Mouse (Mus musculus) layer of hippocampus, adult 9-11 months (tissue): Measurements from ENCODE around the gene Nme4.
"Not testable (repeated sequence)": the region's sequence is repeated elsewhere in the genome, so short reads cannot be mapped to it uniquely, and the experiment has no call there.

ENCODE experiments used
- DNase-seq: peaks from one replicate; pipeline ENCODE4 v3.0.0; 2022

The Nme4 gene

DNA sequence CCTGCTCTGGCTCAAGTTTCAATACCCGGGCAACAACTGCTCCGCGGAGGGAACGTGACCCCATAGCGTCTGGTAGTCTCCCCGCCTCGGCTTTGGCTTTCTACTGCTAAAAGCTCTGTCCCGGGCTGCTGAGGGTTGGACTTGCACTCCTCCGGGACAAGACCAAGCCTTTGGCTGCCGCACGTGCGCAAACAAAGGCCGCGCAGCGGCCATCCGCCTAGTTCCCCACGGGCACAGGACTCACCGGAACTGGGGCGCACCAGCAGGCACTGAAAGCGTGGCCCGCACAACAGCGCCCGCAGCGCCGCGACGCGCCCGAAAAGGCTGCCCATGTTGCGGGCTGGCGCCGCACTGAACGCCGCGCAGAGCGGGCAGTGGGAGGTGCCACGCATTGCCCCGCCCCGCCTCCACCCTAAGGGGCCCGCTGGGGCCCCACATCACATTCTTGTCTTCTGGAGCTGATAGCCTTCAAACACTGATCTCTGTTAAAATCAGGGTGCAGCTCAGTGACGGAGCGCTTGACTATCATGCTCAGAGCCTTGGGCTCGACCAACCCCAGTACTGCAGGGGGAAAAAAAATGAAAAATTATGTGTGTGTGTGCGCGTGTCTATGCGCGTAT is at the start of gene Nme4:
TSS of gene Nme4 (minus strand) at position 482 of the 620 bp plus-strand sequence.
- DNase-seq = peak; percentile 59

DNA sequence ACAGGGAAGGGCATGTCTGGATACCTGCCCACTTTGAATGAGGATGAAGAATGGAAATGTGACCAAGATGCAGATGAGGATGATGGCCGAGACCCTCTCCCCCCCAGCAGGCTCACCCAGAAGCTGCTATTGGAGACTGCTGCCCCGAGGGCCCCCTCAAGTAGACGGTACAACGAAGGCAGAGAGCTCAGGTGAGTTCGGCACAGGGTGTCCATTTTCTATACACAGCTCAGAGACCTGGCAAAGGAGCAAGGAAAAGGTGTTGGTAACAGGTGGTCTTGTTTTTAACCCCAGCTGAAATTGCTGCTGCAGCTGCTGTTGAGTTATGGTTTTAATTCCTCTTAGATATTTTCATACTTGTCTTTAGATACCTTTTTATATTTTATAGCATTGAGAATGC is 48.0 kb upstream of the Nme4 start:
- no peak for DNase-seq

DNA sequence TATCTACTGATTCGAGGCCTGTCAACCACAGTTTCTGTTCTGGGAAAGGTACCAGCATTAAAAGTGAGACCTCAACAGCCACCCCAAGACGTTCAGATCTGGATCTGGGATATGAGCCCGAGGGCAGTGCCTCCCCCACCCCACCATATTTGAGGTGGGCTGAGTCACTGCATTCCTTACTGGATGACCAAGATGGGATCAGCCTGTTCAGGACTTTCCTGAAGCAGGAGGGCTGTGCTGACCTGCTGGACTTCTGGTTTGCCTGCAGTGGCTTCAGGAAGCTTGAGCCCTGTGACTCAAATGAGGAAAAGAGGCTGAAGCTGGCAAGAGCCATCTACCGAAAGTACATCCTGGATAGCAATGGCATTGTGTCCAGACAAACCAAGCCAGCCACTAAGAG is 47.4 kb upstream of the Nme4 start:
- DNase-seq = no peak

DNA sequence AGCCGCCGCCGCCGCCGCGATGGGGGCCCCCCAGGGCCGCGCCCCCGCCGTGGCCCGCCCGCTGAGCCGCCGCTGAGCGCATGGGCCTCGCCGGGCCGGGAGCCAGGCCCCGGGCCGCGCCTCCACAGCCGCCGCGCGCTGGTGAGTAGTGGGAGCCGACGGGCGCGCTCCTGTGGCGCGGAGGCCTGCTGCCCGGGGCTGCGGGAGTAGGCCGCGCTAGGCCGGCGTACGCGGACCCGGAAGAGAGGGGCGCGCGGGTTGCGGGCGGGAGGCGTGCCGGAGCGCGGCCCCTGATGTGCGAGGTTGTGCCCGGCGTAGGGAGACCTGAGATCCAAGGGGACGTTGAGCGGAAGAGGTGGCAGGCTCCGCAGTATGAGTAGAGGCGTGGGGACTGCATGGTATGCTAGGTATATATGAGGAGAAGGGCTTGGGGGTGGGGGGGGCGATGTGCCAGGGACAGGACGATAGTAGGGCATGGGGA is 43.5 kb upstream of the Nme4 start:
- DNase-seq = peak; percentile 37

DNA sequence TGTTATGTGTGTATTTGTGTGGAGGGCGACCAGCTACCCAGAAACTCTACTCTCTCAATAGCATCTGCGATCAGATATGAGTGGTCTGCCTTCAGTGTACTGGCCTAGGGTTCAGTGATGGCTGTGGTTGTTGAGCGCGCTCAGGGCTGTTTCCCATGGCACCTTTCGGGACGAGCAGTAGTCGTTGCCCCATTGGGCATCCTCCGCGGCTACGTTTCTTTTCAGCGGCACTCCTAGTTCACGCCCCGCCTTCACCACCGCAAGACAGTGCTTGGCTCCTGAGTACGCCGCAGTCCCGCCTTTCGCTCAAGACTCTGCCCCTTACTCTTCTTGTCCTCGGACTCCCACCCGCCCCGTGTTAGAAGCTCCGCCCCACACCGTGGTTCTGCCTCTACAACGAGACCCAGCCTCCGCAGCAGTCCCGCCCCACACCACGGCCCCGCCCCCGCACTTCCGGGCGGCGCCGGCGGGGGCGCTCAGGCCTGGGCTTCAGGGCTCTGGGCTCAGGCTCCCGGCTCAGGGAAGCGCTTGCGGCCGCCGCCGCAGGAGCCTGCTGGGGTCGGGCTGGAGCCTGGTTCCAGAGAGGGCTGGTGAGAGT is 42.9 kb upstream of the Nme4 start, which contains the start of gene Axin1:
TSS of gene Axin1 (plus strand) at position 450 of the 598 bp plus-strand sequence.
- peak; percentile 97 for DNase-seq

DNA sequence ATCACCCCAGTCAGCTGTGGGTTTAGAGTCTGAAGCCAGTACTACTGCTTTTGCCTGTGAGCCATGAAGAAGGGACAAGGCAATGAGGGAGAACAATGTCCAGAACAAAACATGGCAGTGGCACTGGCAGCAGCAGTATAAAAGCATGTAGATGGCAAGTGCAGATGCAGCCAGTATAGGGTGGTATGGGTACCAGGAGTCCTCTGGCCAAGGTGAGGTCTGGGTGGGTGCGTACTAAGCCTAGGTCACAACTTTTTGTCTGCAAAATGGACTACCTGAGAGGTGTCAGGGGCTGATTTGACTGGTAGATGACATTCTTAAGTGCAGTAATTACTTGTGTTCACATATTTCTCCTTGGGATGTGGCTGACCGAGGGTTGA is 42.3 kb upstream of the Nme4 start:
- no peak for DNase-seq

DNA sequence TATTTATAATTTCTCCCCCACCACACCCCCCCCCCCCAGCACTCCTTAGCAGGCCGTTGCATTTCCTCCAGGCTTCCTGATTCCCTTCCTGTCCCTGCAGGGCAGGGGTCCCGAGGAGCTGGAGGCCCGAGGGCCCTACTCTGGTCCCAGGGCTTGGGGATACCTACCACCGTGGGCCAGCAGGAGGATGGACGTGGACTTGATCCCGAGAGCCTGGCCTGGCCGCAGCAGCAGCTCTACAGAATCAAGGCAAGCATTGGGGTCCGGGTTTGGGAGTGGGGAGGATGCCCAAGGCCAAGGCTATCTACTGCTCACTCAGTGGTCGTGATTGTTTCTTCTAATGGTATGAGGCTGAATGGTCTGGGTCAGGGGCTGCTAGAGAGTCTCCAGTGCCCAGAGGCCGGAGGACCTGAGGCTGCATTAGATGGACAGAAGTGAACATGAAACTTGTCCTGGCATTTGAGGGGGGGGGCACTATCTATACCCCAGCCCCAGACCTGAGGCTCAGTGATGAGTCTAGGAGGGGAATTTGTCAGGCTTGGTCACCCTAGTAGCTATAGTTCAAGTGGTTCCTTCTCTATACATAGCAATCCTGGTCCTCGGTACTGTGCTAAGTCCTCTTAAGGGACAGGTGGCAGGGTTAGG is 41.8 kb upstream of the Nme4 start:
- DNase-seq = no peak

DNA sequence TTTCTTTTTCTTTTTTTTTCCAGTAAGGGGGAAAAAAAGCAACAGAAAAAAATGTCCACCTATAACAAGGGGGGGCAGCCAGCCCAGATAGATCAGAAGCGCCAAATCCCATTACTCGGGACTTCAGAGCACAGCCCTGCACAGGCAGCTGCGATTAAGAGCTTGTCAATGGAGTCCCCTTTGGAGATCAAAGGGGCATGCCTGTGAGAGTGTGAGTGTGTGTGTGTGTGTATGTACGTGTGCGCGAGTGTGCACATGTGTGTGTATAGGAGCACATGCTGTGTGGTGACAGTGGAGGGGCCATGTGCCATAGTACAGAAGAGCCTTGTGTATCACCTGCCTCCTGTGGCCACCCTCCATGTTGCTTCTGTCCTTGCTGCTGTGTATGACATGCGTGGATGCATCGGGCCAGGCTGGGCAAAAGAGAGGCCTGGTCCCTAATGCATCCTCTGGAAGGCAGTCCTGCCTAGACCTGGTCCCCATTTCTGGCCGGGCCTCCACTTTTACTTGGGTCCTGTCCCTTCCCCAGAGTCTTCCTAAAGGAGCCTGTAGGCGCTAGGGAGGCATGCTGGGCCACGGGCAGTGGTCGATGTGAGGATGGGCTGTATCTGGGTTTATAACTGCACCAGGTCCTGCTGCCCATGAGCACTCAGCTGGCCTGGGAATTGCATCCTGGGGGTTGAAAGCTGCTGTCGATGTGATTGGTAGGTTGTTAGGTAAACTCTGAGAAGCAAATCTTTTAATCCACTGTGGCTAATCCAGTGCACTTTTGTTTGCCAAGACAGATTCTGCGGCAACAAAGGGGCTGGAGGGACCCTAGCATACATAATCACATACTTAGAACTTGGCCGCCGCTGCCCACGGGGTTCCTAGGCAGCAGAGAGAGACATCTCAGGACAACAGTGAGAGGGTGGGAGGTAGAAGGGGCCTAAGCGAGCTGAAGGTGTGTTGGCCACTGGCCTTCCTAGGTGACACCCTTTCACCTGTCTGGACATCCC is 36.8 kb upstream of the Nme4 start:
- DNase-seq = no peak

DNA sequence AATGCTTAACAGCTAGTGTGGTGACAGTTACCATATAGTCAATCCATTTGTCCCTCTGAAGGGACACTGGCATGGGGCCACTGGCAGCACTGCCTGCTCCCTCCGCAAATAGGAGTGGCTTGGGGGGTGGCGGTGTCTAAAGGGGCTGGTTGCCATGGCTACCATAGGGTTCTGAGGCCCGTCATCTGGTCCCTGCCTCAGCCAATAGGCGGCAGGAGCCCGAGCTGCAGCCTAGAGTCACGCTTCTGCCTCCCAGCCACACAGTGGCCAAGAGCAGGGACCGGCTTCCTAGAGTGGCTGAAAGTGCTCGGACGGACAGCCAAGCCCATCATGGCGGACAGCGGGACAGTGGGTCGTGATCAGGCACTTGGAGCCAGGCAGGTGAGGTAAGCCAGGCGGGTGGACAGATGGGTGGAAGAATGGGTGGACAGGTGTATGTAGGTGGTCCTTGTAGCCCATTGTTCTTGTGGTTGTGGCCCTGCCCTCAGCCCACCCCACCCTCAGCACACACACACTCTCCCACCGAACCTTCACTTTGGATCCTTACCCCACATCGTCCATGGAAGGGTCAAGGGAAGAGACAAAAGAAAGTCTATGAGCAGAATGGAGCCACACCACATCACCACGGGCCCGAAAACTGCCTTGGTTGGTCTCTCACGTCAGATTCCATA is 35.8 kb upstream of the Nme4 start:
- no peak for DNase-seq

DNA sequence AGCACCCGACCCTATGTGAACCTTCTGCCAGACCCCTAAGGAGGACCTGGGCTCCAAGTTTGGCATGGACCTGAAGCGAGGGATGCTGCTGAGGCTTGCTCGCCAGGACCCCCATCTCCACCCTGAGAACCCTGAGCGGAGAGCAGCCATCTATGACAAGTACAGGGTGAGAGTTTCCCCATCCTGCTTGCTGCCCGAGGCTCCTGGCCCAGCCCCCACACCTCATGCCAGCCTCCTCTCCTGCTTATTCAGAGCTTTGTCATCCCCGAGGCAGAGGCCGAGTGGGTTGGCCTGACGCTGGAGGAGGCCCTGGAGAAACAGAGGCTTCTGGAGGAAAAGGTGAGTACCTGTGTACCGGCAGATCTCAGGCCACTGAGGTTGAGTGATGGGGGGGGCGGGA is 29.8 kb upstream of the Nme4 start:
- DNase-seq = no peak

DNA sequence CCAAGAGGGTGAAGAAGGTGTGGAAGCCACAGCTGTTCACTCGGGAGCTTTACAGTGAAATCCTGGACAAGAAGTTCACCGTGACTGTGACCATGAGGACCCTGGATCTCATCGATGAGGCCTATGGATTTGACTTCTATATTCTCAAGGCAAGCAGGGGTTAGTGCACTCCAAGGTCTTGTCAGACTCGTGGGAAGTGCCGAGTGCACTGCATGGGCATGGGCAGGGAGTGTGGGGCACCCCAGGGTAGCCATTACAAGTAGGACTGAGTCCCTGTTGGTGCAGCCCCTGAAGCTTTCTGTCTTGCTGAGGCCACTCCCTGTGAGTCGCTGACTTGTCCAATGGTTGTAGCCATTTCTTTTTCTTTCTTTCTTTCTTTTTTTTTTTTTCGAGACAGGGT is 29.2 kb upstream of the Nme4 start:
- DNase-seq = no peak

DNA sequence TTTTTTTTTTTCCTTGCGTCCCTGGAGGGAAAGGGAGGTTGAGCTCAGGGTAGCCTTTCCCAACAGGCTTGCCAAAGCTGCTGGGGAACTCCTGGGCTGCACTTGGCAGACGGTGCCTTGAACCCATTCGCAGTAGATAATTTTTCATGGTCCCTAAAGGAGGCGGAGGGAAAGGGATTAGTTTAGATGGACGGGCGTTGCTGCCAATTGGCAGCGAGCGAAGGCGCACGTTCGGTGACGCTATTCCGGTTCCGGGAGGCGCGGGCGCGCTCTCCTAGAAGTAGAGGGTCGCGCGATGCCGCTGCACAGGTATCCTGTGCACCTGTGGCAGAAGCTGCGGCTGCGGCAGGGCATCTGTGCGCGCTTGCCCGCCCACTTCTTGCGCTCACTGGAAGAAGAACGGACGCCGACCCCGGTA is 27.9 kb upstream of the Nme4 start, which contains the start of gene Mrpl28:
TSS of gene Mrpl28 (plus strand) at position 234 of the 418 bp plus-strand sequence.
- DNase-seq = peak; percentile 94

DNA sequence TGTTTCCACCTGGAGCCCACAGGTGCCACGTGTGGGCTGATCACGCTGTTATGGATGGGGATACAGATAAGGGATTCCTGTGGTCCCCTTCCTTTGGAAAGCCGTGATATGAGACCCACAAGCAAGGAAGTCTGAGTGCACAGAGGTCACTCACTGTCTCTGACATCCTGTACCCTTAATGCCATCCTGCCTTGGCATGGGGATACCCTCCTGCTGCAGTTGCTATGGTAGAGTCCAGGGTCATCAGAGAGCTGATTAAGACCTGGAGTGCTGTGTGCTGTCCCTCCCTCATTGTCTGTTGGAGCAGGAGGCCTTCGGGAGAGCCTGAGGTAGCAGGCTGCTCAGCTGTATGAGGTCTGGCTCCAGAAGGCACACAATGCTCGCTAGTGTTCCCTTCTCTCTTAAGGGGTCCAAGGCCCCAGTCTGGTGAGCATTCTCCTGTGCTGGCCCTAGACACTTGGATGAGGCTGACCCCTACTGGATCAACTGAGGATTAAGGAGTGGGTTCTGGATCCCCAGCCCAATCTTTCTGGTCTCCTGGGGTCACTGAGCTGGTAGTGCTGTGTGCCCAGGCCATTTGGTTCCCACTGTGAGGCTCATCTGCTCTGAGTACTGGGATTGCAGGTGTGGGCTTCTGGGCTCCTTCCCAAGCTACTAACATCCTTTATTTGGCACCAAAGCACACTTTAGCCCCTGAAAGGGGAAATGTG is 27.2 kb upstream of the Nme4 start:
- no peak for DNase-seq

DNA sequence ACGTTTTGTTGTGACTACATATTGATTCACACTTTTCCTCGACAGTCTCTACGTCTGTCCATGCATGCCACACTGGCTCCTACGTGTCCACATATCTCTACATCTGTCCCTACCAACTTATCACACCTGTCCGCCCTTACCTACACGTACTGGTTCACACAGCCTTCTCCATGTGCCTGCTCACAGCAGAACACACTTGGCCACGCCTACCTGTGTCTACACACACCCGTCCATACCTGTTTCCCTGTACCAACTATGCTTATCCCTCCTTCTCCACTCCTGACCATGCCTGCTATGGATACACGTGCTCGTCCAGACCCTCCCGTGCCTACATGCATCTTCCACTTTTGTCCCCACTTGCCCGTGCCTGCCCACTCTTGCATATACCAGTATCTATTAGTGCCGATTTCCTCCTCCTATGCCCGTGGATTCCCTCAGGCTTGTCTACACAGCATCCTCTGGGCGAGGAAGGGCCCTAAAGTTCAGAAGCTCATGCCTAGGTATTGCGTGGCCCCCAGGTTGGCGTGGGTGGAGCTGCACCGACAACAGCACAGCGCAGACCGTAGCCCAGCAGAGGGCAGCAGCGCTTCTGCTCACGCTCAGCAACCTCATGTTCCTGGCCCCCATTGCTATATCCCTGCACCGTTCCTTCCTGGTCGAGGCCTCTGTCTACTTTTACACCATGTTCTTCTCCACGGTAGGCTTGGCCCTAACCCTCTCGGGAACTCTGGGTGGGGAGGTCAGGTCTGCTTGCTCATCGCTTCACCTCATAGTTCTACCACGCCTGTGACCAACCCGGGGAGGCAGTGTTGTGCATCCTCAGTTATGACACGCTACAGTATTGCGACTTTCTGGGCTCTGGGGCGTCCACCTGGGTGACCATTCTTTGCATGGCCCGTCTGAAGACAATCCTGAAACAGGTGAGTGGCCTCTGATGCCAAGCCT is 24.6 kb upstream of the Nme4 start:
- DNase-seq = peak; percentile 67

DNA sequence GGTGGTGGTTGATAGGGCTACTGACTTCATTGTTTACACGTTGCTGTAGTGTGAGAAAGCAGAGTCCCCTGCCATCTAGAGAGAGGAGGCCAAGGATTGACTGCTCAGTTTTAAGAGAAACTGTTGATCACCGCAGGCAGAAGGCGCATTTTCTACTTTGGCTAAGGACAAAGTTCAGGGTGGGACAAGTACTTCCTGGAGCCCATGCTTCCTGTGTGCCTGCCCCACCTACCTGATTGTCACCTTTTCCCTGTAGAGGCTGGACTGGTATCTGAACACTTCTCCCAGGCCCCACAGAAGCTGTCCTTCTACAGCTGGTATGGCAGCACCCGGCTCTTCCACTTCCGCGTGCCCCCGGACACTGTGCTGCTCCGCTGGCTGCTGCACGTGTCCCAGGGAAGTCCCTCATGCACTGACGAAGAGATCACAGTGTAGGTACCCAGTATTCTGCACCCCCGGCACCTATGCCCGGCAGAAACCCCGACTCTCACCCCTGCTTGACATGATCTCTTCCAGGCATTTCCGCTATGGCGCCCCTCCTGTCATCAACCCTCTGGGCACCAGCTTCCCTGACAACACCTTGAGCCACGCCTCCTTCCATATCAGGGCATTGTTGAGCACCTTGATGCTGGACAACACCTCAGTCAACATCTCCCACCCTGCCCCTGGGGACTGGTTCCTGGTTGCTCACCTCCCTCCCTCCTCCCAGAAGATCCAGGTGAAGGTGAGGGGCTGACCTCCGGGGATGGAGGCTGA is 21.3 kb upstream of the Nme4 start:
- DNase-seq = no peak

DNA sequence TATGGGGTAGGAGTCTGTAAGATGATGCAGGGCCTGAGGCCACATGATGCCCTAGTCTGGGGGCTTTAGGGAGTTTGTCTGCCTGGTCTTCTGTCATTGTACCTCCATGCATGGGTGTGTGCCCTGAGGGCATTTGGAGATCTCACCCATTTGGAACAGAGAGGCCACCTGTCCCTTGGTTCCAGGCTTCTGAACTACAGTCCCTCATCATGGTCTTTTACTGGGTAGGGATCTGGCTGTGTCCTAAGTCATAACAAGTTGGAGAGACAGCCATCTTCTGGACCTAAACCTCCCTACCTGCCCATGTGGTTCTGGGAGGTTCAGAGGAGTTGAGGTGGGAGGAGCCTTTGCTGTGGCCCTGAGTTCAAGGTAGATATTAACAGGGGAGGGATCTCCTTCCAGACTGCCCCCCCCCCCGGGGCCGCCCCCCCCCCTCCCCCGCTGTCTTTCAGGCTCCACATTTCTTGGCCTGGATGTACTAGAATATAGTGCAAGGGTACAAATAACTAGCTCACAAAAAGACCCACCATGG is 20.6 kb upstream of the Nme4 start:
- DNase-seq = no peak

DNA sequence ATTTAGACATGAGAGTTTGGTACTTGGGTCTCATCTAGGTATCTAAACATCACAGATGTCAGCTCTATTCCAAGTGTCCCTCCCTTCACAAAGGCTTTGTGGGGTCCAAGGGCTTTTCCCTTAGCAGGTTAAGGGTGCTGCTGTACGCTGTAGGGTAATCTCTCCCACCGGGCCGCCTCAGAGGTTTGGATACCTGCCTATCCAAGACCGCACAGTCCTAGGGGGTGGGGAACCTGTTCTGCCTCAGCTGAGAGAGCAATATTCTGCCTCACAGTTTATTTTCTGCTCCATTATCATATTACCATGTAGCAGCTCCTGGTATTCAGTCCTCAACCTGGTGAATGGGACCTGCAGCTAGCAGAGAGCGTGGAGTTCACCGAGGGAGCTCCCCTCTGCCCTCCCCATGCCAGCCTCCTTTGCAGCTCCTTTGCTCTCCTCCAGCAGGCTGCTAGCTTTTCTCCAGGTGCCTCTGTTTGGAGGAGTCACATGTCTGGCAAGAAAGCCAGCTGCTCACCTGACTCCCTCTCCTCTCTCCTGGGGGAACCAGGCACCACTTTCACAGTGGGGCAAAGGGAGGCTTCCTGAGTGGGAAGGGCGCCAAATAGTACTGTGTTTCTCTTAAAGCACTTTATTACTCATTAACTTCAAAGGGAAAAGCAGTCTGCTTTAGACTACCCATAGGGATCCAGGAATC is 19.9 kb upstream of the Nme4 start:
- no peak for DNase-seq

DNA sequence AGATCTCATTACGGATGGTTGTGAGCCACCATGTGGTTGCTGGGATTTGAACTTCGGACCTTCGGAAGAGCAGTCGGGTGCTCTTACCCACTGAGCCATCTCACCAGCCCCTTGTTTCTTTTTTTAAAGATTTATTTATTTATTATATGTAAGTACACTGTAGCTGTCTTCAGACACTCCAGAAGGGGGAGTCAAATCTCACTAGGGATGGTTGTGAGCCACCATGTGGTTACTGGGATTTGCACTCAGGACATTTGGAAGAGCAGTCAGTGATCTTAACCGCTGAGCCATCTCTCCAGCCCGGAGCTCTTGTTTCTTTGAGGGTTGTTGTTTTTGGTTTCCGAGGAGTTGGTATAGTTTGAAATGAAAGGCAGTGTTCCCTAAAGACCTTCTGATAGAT is 19.1 kb upstream of the Nme4 start:
- DNase-seq = not testable (repeated sequence)

DNA sequence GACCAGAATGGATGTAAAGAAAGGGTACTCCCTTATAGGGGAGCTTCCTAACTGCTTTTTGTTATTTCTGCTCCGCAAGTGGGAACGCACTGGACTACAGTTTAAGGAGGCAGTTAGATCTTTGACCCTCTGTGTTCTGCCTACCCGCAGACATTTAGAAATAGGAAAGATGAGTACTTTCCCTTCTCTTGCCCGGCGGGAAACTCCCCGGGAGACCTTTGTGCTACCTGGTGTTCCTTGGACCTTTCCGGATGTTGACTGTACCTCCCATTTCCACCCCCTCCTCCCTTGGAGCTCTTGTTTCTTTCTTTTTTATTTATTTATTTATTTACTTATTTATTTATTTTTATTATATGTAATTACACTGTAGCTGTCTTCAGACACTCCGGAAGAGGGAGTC is 18.7 kb upstream of the Nme4 start:
- no peak for DNase-seq
